13 mouse cellular contexts compared by ENCODE assay signal in genomic region chr16:95262706-95263363, GRCm38 (mm10). TPM values are rescaled to one million over a fixed set of nuclear protein-coding genes. Genes with fewer than 3 reads are reported as not detected.
DNase-seq lines count a peak whose midpoint lies in the region; ATAC-seq lines count a peak whose summit lies in the region.
"Had no signal": no experiment of that assay in that cellular context is flagged by ENCODE, and none has a peak within 500 bp of the region (broad histone marks: within the 10 kb centered on the region; RNA-seq: fewer than 3 reads in every experiment).

No protein-coding gene starts in this region.

- no peak overlapping the region; the same call in 1 of the 2 replicates for H3K4me2 ChIP-seq in heart, embryonic 16.5 days (ENCODE audit: low read depth, low read length)
- no peak overlapping the region for H3K4me2 ChIP-seq in liver, embryonic 12.5 days
- H3K4me2 ChIP-seq: forebrain, embryonic 12.5 days; heart, embryonic 13.5 days; liver, embryonic 13.5 days had no signal

- peaks cover 2% of the 10 kb centered on the region; the same call in 1 of the 2 replicates for H3K4me1 ChIP-seq in heart, embryonic 16.5 days (ENCODE audit: control insufficient read depth, insufficient read depth, low read length)
- H3K4me1 ChIP-seq in liver, embryonic 12.5 days, result no peaks in the 10 kb centered on the region
- H3K4me1 ChIP-seq in hindbrain, embryonic 10.5 days (replicated peaks), result peaks cover 28% of the 10 kb centered on the region
- H3K4me1 ChIP-seq: forebrain, embryonic 12.5 days; liver, embryonic 13.5 days had no signal

- 70% methylated on average over 15 of the region's 15 CpGs for WGBS in heart, embryonic 16.5 days
- 71% methylated on average over 15 of the region's 15 CpGs for WGBS in liver, embryonic 12.5 days (ENCODE audit: insufficient replicate concordance)
- 83% methylated on average over 15 of the region's 15 CpGs for WGBS in hindbrain, embryonic 10.5 days

- H3K27ac ChIP-seq in heart, embryonic 16.5 days (ENCODE audit: low read length), result peak overlapping the region; percentile 53; the same call in 1 of the 2 replicates
- H3K27ac ChIP-seq in liver, embryonic 12.5 days, result no peak overlapping the region
- H3K27ac ChIP-seq in hindbrain, embryonic 10.5 days, result no peak overlapping the region
- H3K27ac ChIP-seq: forebrain, embryonic 12.5 days; heart, embryonic 13.5 days; liver, embryonic 13.5 days had no signal

- no peak for ATAC-seq in heart, embryonic 16.5 days (replicated peaks; ENCODE audit: extremely low read depth, insufficient read depth, low FRiP score)
- peak; percentile 74 to 89 for ATAC-seq in hematopoietic stem cell, adult 5-6 weeks (replicated peaks in 1 of 2; ENCODE audit: insufficient read depth in 1 of 2, low FRiP score in 2 of 2, low TSS enrichment in 1 of 2, low read depth in 1 of 2, poor library complexity in 2 of 2, severe bottlenecking in 2 of 2)
- ATAC-seq in liver, embryonic 12.5 days, result no peak
- ATAC-seq: intestine, embryonic 16.5 days had no signal

- H3K9me3 ChIP-seq in heart, embryonic 16.5 days (replicated peaks; ENCODE audit: control insufficient read depth, low read length), result no peaks in the 10 kb centered on the region
- no peaks in the 10 kb centered on the region for H3K9me3 ChIP-seq in liver, embryonic 12.5 days (replicated peaks)
- H3K9me3 ChIP-seq in hindbrain, embryonic 10.5 days, result no peaks in the 10 kb centered on the region
- H3K9me3 ChIP-seq: forebrain, embryonic 12.5 days; heart, embryonic 13.5 days; liver, embryonic 13.5 days; megakaryocyte, embryonic 14.5 days had no signal

- DNase-seq in heart, postnatal 4 days, result no peak
- peak; percentile 65 to 68 for DNase-seq in CD8-positive naive resting alpha-beta T cell, adult 2 months (ENCODE audit: low read depth in 2 of 2, low spot score in 2 of 2)
- peak; percentile 83 for DNase-seq in thymus, postnatal 0 days (ENCODE audit: low spot score)
- DNase-seq in lung, postnatal 14 days, result no peak
- DNase-seq in hindbrain, embryonic 10.5 days (ENCODE audit: low spot score), result no peak
- DNase-seq: liver, embryonic 13.5 days had no signal

- peaks cover 4% of the 10 kb centered on the region; the same call in 1 of the 2 replicates for H3K27me3 ChIP-seq in heart, embryonic 16.5 days (ENCODE audit: control insufficient read depth, insufficient read depth, low read length)
- peaks cover 20% of the 10 kb centered on the region; the same call in 1 of the 2 replicates for H3K27me3 ChIP-seq in liver, embryonic 12.5 days (replicated peaks)
- H3K27me3 ChIP-seq in hindbrain, embryonic 10.5 days (ENCODE audit: insufficient read depth, poor library complexity, severe bottlenecking), result no peaks in the 10 kb centered on the region

- H3K9ac ChIP-seq in heart, embryonic 16.5 days (ENCODE audit: low read length), result no peak overlapping the region
- H3K9ac ChIP-seq in liver, embryonic 12.5 days, result no peak overlapping the region
- H3K9ac ChIP-seq: forebrain, embryonic 12.5 days; heart, embryonic 13.5 days; liver, embryonic 13.5 days had no signal

- H3K36me3 ChIP-seq in heart, embryonic 16.5 days (ENCODE audit: control insufficient read depth, insufficient read depth), result no peaks in the 10 kb centered on the region
- no peaks in the 10 kb centered on the region for H3K36me3 ChIP-seq in liver, embryonic 12.5 days
- H3K36me3 ChIP-seq in hindbrain, embryonic 10.5 days, result no peaks in the 10 kb centered on the region
- H3K36me3 ChIP-seq: forebrain, embryonic 12.5 days; heart, embryonic 13.5 days; liver, embryonic 13.5 days had no signal

- no peak overlapping the region for H3K4me3 ChIP-seq in heart, embryonic 16.5 days (ENCODE audit: low read length)
- H3K4me3 ChIP-seq in liver, embryonic 12.5 days, result no peak overlapping the region
- no peak overlapping the region for H3K4me3 ChIP-seq in hindbrain, embryonic 10.5 days
- H3K4me3 ChIP-seq: forebrain, embryonic 12.5 days; heart, embryonic 13.5 days; liver, embryonic 13.5 days; megakaryocyte, embryonic 14.5 days had no signal

RNA-seq across cellular contexts. Expression of gene Kcnj15, which starts 5.5 kb away (rescaled TPM):
- polyA plus RNA-seq in heart, embryonic 16.5 days (2015; fragmentation: Nextera tagmentation; extraction: Ambion mirVana), result 3.1 and 3.3 TPM in 2 replicates
- 1 to 10 TPM; 2.3 to 2.6 TPM for total RNA-seq in heart, postnatal 4 days (2021)
- total RNA-seq in hematopoietic stem cell, adult 5-6 weeks (2017), result not detected in 2 replicates
- polyA plus RNA-seq in thymus, postnatal 0 days (2015; fragmentation: Nextera tagmentation; extraction: Ambion mirVana), result 4.3 and 4.9 TPM in 2 replicates
- polyA plus RNA-seq in liver, embryonic 12.5 days (2016; fragmentation: Nextera tagmentation; extraction: Ambion mirVana), result 0.06 and 0.22 TPM in 2 replicates
- polyA plus RNA-seq in hindbrain, embryonic 10.5 days (2016; fragmentation: Nextera tagmentation; extraction: Ambion mirVana), result 0.20 and 0.40 TPM in 2 replicates

Comparison
In these comparisons a context has a peak if more than half of its experiments do, and no peak if none do; other contexts are left out.
1. ATAC-seq: peak in hematopoietic stem cell, adult 5-6 weeks (2 of 2); none in heart, embryonic 16.5 days (single experiment) and liver, embryonic 12.5 days (single experiment).
2. DNase-seq: peak in CD8-positive naive resting alpha-beta T cell, adult 2 months (2 of 2) and thymus, postnatal 0 days (single experiment); none in heart, postnatal 4 days (single experiment), lung, postnatal 14 days (single experiment) and hindbrain, embryonic 10.5 days (single experiment).